Mouse (Mus musculus): ENCODE data around the gene Gm10718.
"Not testable (repeated sequence)": the region's sequence is repeated elsewhere in the genome, so short reads cannot be mapped to it uniquely, and the experiment has no call there.

Gm10718 gene

DNA sequence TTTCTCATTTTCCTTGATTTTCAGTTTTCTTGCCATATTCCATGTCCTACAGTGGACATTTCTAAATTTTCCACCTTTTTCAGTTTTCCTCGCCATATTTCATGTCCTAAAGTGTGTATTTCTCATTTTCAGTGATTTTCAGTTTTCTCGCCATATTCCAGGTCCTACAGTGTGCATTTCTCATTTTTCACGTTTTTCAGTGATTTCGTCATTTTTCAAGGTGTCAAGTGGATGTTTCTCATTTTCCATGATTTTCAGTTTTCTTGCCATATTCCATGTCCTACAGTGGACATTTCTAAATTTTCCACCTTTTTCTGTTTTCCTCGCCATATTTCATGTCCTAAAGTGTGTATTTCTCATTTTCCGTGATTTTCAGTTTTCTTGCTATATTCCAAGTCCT, 2.3 kb downstream of the Gm10718 start:
- peak; percentile 8 to 47 for DNase-seq

DNA sequence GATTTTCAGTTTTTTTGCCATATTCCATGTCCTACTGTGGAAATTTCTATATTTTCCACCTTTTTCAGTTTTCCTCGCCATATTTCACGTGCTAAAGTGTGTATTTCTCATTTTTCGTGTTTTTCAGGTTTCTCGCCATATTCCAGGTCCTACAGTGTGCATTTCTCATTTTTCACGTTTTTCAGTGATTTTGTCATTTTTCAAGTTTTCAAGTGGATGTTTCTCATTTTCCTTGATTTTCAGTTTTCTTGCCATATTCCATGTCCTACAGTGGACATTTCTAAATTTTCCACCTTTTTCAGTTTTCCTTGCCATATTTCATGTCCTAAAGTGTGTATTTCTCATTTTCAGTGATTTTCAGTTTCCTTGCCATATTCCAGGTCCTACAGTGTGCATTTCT, 2.8 kb downstream of the Gm10718 start:
- DNase-seq = not testable (repeated sequence)

DNA sequence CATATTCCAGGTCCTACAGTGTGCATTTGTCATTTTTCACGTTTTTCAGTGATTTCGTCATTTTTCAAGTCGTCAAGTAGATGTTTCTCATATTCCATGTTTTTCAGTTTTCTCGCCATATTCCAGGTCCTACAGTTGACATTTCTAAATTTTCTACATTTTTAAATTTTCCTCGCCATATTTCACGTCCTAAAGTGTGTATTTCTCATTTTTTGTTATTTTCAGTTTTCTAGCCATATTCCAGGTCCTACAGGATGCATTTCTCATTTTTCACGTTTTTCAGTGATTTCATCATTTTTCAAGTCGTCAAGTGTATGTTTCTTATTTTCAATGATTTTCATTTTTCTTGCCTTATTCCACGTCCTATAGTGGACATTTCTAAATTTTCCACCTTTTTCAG, 3.4 kb downstream of the Gm10718 start:
- not testable (repeated sequence) for DNase-seq

DNA sequence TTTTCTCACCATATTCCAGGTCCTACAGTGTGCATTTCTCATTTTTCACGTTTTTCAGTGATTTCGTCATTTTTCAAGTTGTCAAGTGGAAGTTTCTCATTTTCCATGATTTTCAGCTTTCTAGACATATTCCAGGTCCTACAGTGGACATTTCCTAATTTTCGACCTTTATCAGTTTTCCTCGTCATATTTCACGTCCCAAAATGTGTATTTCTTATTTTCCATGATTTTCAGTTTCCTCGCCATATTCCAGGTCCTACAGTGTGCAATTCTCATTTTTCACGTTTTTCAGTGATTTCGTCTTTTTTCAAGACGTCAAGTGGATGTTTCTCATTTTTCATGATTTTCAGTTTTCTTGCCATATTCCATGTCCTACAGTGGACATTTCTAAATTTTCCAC, 3.9 kb downstream of the Gm10718 start:
- not testable (repeated sequence) for DNase-seq

DNA sequence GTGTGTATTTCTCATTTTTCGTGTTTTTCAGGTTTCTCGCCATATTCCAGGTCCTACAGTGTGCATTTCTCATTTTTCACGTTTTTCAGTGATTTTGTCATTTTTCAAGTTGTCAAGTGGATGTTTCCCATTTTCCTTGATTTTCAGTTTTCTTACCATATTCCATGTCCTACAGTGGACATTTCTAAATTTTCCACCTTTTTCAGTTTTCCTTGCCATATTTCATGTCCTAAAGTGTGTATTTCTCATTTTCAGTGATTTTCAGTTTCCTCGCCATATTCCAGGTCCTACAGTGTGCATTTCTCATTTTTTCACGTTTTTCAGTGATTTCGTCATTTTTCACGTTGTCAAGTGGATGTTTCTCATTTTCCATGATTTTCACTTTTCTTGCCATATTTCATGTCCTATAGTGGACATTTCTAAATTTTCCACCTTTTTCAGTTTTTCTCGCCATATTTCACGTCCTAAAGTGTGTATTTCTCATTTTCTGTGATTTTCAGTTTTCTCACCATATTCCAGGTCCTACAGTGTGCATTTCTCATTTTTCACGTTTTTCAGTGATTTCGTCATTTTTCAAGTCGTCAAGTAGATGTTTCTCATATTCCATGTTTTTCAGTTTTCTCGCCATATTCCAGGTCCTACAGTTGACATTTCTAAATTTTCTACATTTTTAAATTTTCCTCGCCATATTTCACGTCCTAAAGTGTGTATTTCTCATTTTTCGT, 6.1 kb downstream of the Gm10718 start:
- DNase-seq = not testable (repeated sequence)

DNA sequence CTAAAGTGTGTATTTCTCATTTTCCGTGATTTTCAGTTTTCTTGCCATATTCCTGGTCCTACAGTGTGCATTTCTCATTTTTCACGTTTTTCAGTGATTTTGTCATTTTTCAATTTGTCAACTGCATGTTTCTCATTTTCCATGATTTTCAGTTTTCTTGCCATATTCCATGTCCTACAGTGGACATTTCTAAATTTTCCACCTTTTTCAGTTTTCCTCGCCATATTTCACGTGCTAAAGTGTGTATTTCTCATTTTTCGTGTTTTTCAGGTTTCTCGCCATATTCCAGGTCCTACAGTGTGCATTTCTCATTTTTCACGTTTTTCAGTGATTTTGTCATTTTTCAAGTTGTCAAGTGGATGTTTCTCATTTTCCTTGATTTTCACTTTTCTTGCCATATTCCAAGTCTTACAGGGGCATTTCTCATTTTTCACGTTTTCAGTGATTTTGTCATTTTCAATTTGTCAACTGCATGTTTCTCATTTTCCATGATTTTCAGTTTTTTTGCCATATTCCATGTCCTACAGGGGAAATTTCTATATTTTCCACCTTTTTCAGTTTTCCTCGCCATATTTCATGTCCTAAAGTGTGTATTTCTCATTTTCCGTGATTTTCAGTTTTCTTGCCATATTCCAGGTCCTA, 7.5 kb downstream of the Gm10718 start:
- DNase-seq = not testable (repeated sequence)

DNA sequence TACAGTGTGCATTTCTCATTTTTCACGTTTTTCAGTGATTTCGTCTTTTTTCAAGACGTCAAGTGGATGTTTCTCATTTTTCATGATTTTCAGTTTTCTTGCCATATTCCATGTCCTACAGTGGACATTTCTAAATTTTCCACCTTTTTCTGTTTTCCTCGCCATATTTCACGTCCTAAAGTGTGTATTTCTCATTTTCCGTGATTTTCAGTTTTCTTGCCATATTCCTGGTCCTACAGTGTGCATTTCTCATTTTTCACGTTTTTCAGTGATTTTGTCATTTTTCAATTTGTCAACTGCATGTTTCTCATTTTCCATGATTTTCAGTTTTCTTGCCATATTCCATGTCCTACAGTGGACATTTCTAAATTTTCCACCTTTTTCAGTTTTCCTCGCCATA, 11.0 kb downstream of the Gm10718 start, which contains the start of gene Gm17535:
TSS of gene Gm17535 (plus strand) at position 301 of the 400 bp plus-strand sequence.
- not testable (repeated sequence) for DNase-seq

DNA sequence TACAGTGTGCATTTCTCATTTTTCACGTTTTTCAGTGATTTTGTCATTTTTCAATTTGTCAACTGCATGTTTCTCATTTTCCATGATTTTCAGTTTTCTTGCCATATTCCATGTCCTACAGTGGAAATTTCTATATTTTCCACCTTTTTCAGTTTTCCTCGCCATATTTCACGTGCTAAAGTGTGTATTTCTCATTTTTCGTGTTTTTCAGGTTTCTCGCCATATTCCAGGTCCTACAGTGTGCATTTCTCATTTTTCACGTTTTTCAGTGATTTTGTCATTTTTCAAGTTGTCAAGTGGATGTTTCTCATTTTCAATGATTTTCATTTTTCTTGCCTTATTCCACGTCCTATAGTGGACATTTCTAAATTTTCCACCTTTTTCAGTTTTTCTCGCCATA, 13.2 kb downstream of the Gm10718 start, which contains the start of gene Gm10715:
TSS of gene Gm10715 (plus strand) at position 301 of the 400 bp plus-strand sequence.
- DNase-seq = not testable (repeated sequence)

DNA sequence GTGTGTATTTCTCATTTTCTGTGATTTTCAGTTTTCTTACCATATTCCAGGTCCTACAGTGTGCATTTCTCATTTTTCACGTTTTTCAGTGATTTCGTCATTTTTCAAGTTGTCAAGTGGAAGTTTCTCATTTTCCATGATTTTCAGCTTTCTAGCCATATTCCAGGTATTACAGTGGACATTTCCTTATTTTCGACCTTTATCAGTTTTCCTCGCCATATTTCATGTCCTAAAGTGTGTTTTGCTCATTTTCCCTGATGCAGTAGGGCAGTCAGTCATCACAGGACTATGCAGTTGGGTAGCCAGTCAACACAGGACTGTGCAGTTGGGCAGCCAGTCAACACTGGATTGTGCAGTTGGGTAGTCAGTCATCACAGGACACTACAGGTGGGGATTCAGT, 14.8 kb downstream of the Gm10718 start:
- not testable (repeated sequence) for DNase-seq

Data from thymus, postnatal 36 days (tissue).